Mouse (Mus musculus): Measurements from ENCODE around the gene Tmed6. TPM values are rescaled to one million over a fixed set of nuclear protein-coding genes. Genes with fewer than 3 reads are reported as not detected.
A peak's percentile ranks its signal among the peaks of the same experiment; 100 is the strongest.
"Not testable (repeated sequence)": the region's sequence is repeated elsewhere in the genome, so short reads cannot be mapped to it uniquely, and the experiment has no call there.

The Tmed6 gene
- polyA plus RNA-seq, 1 experiment from 2014 or later = 34.2 TPM

- Histone ChIP-seq H3K4me2 (replicated peaks) (peak within 1 kb of the TSS; percentile 82), H3K9ac (peak within 1 kb of the TSS; percentile 91), H3K4me1 (replicated peaks) (peaks cover 10% of the 10 kb centered on the region; the same call in 1 of the 2 replicates), H3K4me3 (replicated peaks) (peak within 1 kb of the TSS; percentile 82), H3K9me3 (no peaks in the 10 kb centered on the region), H3K27me3 (replicated peaks) (no peaks in the 10 kb centered on the region), H3K27ac (peak within 1 kb of the TSS; percentile 66), H3K36me3 (peaks cover 36% of the 10 kb centered on the region)
- WGBS = under 1% methylated on average over 84 of the region's 88 CpGs
- ATAC-seq = peak; percentile 97
Measured at GRCm38 (mm10) chr8:107056076-107056972, 9.1 kb downstream of the Tmed6 start, which contains the start of the genes Cog8 and Nip7. Gene Cog8, minus strand, starts transcription at chr8:107056689. Gene Nip7, plus strand, starts transcription at chr8:107056877.

GRCm38 (mm10) chr8:107052046-107052445, 13.4 kb downstream of the Tmed6 start:
- H3K4me3 ChIP-seq (replicated peaks) = no peak overlapping the region
- no peak overlapping the region for H3K9ac ChIP-seq
- H3K27ac ChIP-seq = no peak overlapping the region
- 97% methylated on average over 8 of the region's 8 CpGs for WGBS
- no peak for ATAC-seq
- peaks cover 39% of the 10 kb centered on the region for H3K36me3 ChIP-seq
- no peak overlapping the region for H3K4me2 ChIP-seq (replicated peaks)
- H3K4me1 ChIP-seq (replicated peaks) = peaks cover 14% of the 10 kb centered on the region
- H3K9me3 ChIP-seq = no peaks in the 10 kb centered on the region
- H3K27me3 ChIP-seq (replicated peaks) = no peaks in the 10 kb centered on the region

GRCm38 (mm10) chr8:107049480-107049879, 16.0 kb downstream of the Tmed6 start:
- Histone ChIP-seq H3K27ac (no peak overlapping the region), H3K4me3 (replicated peaks) (peak overlapping the region; percentile 96), H3K4me1 (replicated peaks) (peaks cover 17% of the 10 kb centered on the region), H3K27me3 (replicated peaks) (no peaks in the 10 kb centered on the region), H3K9ac (no peak overlapping the region), H3K4me2 (replicated peaks) (peak overlapping the region; percentile 93), H3K36me3 (peaks cover 62% of the 10 kb centered on the region), H3K9me3 (no peaks in the 10 kb centered on the region)
- 86% methylated on average over 4 of the region's 4 CpGs for WGBS
- no peak for ATAC-seq

- peak within 1 kb of the TSS; percentile 92 for H3K9ac ChIP-seq
- H3K36me3 ChIP-seq = peaks cover 66% of the 10 kb centered on the region
- H3K4me3 ChIP-seq (replicated peaks) = peak within 1 kb of the TSS; percentile 96
- peaks cover 17% of the 10 kb centered on the region for H3K4me1 ChIP-seq (replicated peaks)
- peak; percentile 92 for ATAC-seq
- H3K9me3 ChIP-seq = no peaks in the 10 kb centered on the region
- under 1% methylated on average over 87 of the region's 87 CpGs for WGBS
- no peaks in the 10 kb centered on the region for H3K27me3 ChIP-seq (replicated peaks)
- peak within 1 kb of the TSS; percentile 96 for H3K27ac ChIP-seq
- peak within 1 kb of the TSS; percentile 93 for H3K4me2 ChIP-seq (replicated peaks)
Measured at GRCm38 (mm10) chr8:107048061-107048941, 17.1 kb downstream of the Tmed6 start, which contains the start of gene Pdf. Gene Pdf, minus strand, starts transcription at chr8:107048614.

GRCm38 (mm10) chr8:107046976-107047375, 18.5 kb downstream of the Tmed6 start:
- H3K4me2 ChIP-seq (replicated peaks) = peak overlapping the region; percentile 93
- H3K4me3 ChIP-seq (replicated peaks) = no peak overlapping the region
- H3K9me3 ChIP-seq = no peaks in the 10 kb centered on the region
- peaks cover 17% of the 10 kb centered on the region for H3K4me1 ChIP-seq (replicated peaks)
- no peak overlapping the region for H3K27ac ChIP-seq
- no peak for ATAC-seq
- H3K9ac ChIP-seq = no peak overlapping the region
- H3K36me3 ChIP-seq = peaks cover 66% of the 10 kb centered on the region
- H3K27me3 ChIP-seq (replicated peaks) = no peaks in the 10 kb centered on the region
- 89% methylated on average over 5 of the region's 5 CpGs for WGBS

- peaks cover 57% of the 10 kb centered on the region for H3K36me3 ChIP-seq
- no peak overlapping the region for H3K4me3 ChIP-seq (replicated peaks)
- H3K9ac ChIP-seq = no peak overlapping the region
- no peak overlapping the region for H3K27ac ChIP-seq
- WGBS = 91% methylated on average over 6 of the region's 6 CpGs
- no peaks in the 10 kb centered on the region for H3K27me3 ChIP-seq (replicated peaks)
- H3K4me1 ChIP-seq (replicated peaks) = peaks cover 17% of the 10 kb centered on the region
- ATAC-seq = no peak
- no peaks in the 10 kb centered on the region for H3K9me3 ChIP-seq
- H3K4me2 ChIP-seq (replicated peaks) = no peak overlapping the region
Measured at GRCm38 (mm10) chr8:107045478-107045877, 20.0 kb downstream of the Tmed6 start.

- 78% methylated on average over 7 of the region's 7 CpGs for WGBS
- Histone ChIP-seq H3K27me3 (replicated peaks) (no peaks in the 10 kb centered on the region), H3K9me3 (no peaks in the 10 kb centered on the region), H3K4me3 (replicated peaks) (no peak overlapping the region), H3K27ac (no peak overlapping the region), H3K36me3 (peaks cover 53% of the 10 kb centered on the region), H3K4me2 (replicated peaks) (no peak overlapping the region), H3K4me1 (replicated peaks) (no peaks in the 10 kb centered on the region), H3K9ac (no peak overlapping the region)
- ATAC-seq = no peak
Measured at GRCm38 (mm10) chr8:107040632-107041031, 24.8 kb downstream of the Tmed6 start.

GRCm38 (mm10) chr8:107036626-107037025, 28.8 kb downstream of the Tmed6 start:
- H3K4me3 ChIP-seq (replicated peaks) = no peak overlapping the region

GRCm38 (mm10) chr8:107035641-107036040, 29.8 kb downstream of the Tmed6 start:
- Histone ChIP-seq H3K9me3 (no peaks in the 10 kb centered on the region), H3K36me3 (peaks cover 16% of the 10 kb centered on the region), H3K4me3 (replicated peaks) (no peak overlapping the region), H3K27me3 (replicated peaks) (no peaks in the 10 kb centered on the region), H3K4me1 (replicated peaks) (peaks cover 10% of the 10 kb centered on the region), H3K4me2 (replicated peaks) (no peak overlapping the region), H3K27ac (no peak overlapping the region), H3K9ac (no peak overlapping the region)
- ATAC-seq = no peak
- WGBS = 85% methylated on average over 3 of the region's 3 CpGs

More at GRCm38 (mm10) chr8:107036626-107037025, 28.8 kb downstream of the Tmed6 start:
- H3K9ac ChIP-seq = no peak overlapping the region
- WGBS = 77% methylated on average over 8 of the region's 8 CpGs
- H3K27ac ChIP-seq = no peak overlapping the region
- ATAC-seq = no peak
- H3K36me3 ChIP-seq = peaks cover 16% of the 10 kb centered on the region
- peaks cover 10% of the 10 kb centered on the region for H3K4me1 ChIP-seq (replicated peaks)
- no peaks in the 10 kb centered on the region for H3K27me3 ChIP-seq (replicated peaks)
- H3K4me2 ChIP-seq (replicated peaks) = no peak overlapping the region
- no peaks in the 10 kb centered on the region for H3K9me3 ChIP-seq

GRCm38 (mm10) chr8:107033609-107034008, 31.8 kb downstream of the Tmed6 start:
- not testable (repeated sequence) for H3K4me3 ChIP-seq (replicated peaks); H3K27ac ChIP-seq; H3K9ac ChIP-seq; H3K27me3 ChIP-seq (replicated peaks); H3K36me3 ChIP-seq; ATAC-seq; H3K4me2 ChIP-seq (replicated peaks); H3K9me3 ChIP-seq
- WGBS = 84% methylated on average over 2 of the region's 2 CpGs
- peaks cover 10% of the 10 kb centered on the region for H3K4me1 ChIP-seq (replicated peaks)

GRCm38 (mm10) chr8:107031577-107032090, 33.8 kb downstream of the Tmed6 start:
- Histone ChIP-seq H3K27ac (peak overlapping the region; percentile 79), H3K4me2 (replicated peaks) (peak overlapping the region; percentile 74), H3K9ac (peak overlapping the region; percentile 99), H3K27me3 (replicated peaks) (no peaks in the 10 kb centered on the region), H3K9me3 (no peaks in the 10 kb centered on the region), H3K4me1 (replicated peaks) (peaks cover 10% of the 10 kb centered on the region), H3K4me3 (replicated peaks) (peak overlapping the region; percentile 99), H3K36me3 (peaks cover 2% of the 10 kb centered on the region)
- under 1% methylated on average over 40 of the region's 40 CpGs for WGBS
- ATAC-seq = no peak; the same call in 1 of the 2 replicates
